Mouse (Mus musculus): ENCODE measurements at regions not wholly inside any gene's neighbourhood (a gene's known extent, or its start where the extent isn't known, plus 50 kb on each side); places are given as distances from the start of the nearest gene placed in this dataset.

GRCm38 (mm10) chr5:85706084-85706483 lies 359.3 kb downstream of the Cenpc1 start:
- no peak for DNase-seq

GRCm38 (mm10) chr5:85677872-85678271 lies 387.5 kb downstream of the Cenpc1 start:
- DNase-seq, result no peak

- DNase-seq, result no peak
Observed at GRCm38 (mm10) chr5:85671121-85671520, 394.3 kb downstream of the Cenpc1 start.

- DNase-seq, result no peak
Observed at GRCm38 (mm10) chr5:85661487-85661886, 403.9 kb downstream of the Cenpc1 start.

- DNase-seq, result no peak
Observed at GRCm38 (mm10) chr5:85621078-85621477, 444.3 kb downstream of the Cenpc1 start.

- DNase-seq, result no peak
Observed at GRCm38 (mm10) chr5:85614783-85615182, 450.6 kb downstream of the Cenpc1 start.

GRCm38 (mm10) chr5:85612606-85613005 lies 452.8 kb downstream of the Cenpc1 start:
- DNase-seq, result no peak

- DNase-seq, result no peak
Observed at GRCm38 (mm10) chr5:85609104-85609503, 456.3 kb downstream of the Cenpc1 start.

- DNase-seq, result no peak
Observed at GRCm38 (mm10) chr5:85598164-85598563, 467.2 kb downstream of the Cenpc1 start.

- DNase-seq, result no peak
Observed at GRCm38 (mm10) chr5:85595082-85595447, 470.3 kb downstream of the Cenpc1 start.

- DNase-seq, result no peak
Observed at GRCm38 (mm10) chr5:85594413-85595081, 470.8 kb downstream of the Cenpc1 start.

GRCm38 (mm10) chr5:85592236-85592635 lies 473.1 kb downstream of the Cenpc1 start:
- DNase-seq, result no peak

GRCm38 (mm10) chr5:85586727-85587126 lies 478.7 kb downstream of the Cenpc1 start:
- no peak for DNase-seq

GRCm38 (mm10) chr5:85572531-85572930 lies 492.9 kb downstream of the Cenpc1 start:
- DNase-seq, result no peak

GRCm38 (mm10) chr5:85571967-85572366 lies 493.4 kb downstream of the Cenpc1 start:
- DNase-seq, result peak; percentile 60

- DNase-seq, result peak; percentile 59
Observed at GRCm38 (mm10) chr5:85571381-85571780, 494.0 kb downstream of the Cenpc1 start.

- DNase-seq, result no peak
Observed at GRCm38 (mm10) chr5:85536329-85536728, 529.1 kb downstream of the Cenpc1 start.

GRCm38 (mm10) chr5:85525385-85526194 lies 539.8 kb downstream of the Cenpc1 start:
- no peak for DNase-seq

- no peak for DNase-seq
Observed at GRCm38 (mm10) chr5:85505244-85505643, 560.1 kb downstream of the Cenpc1 start.

- DNase-seq, result no peak
Observed at GRCm38 (mm10) chr5:85497261-85497660, 568.1 kb downstream of the Cenpc1 start.

- no peak for DNase-seq
Observed at GRCm38 (mm10) chr5:85485733-85486322, 579.6 kb downstream of the Cenpc1 start.

- no peak for DNase-seq
Observed at GRCm38 (mm10) chr5:85485157-85485556, 580.2 kb downstream of the Cenpc1 start.

GRCm38 (mm10) chr5:85467811-85468210 lies 597.6 kb downstream of the Cenpc1 start:
- DNase-seq, result no peak

GRCm38 (mm10) chr5:85467151-85467550 lies 598.2 kb downstream of the Cenpc1 start:
- no peak for DNase-seq

Measured in cerebellum, adult 9-11 months (tissue).